Mouse (Mus musculus) kidney, embryonic 14.5 days (tissue): Measurements from ENCODE around the gene Zbtb42. TPM values are rescaled to one million over a fixed set of nuclear protein-coding genes. Genes with fewer than 3 reads are reported as not detected.

Experiments used
- ATAC-seq: fragments of 200-750 bp; cut with Nextera tagmentation; 2 replicates; pipeline ENCODE4 v1.8.0; 2017; ENCODE audit warnings: moderate number of reproducible peaks, mild to moderate bottlenecking, moderate TSS enrichment, moderate library complexity; ENCODE audit not compliant: low FRiP score, low TSS enrichment
- H3K27ac ChIP-seq: fragments of 300-500 bp; sonication (generic); 2 replicates; pipeline ENCODE4 v1.5.1; 2014; ENCODE audit warnings: low read depth, mild to moderate bottlenecking, low read length, moderate library complexity, mixed read lengths
- H3K27me3 ChIP-seq: fragments of 300-500 bp; sonication (generic); 2 replicates; pipeline ENCODE4 v1.6.1; 2014; ENCODE audit warnings: mild to moderate bottlenecking, low read length; ENCODE audit not compliant: control insufficient read depth, insufficient read depth
- H3K36me3 ChIP-seq: fragments of 300-500 bp; sonication (generic); 2 replicates; pipeline ENCODE4 v1.6.1; 2014; ENCODE audit warnings: low read length, mixed read lengths; ENCODE audit not compliant: control insufficient read depth, insufficient read depth
- H3K4me1 ChIP-seq: fragments of 300-500 bp; sonication (generic); 2 replicates; pipeline ENCODE4 v1.6.1; 2014; ENCODE audit warnings: low read length, mixed read lengths; ENCODE audit not compliant: control insufficient read depth, insufficient read depth
- H3K4me2 ChIP-seq: fragments of 300-500 bp; sonication (generic); replicated peaks from 2 replicates; pipeline ENCODE4 v1.6.1; 2014; ENCODE audit warnings: low read depth, mild to moderate bottlenecking, low read length
- H3K4me3 ChIP-seq: fragments of 300-500 bp; sonication (generic); 2 replicates; pipeline ENCODE4 v1.5.1; 2014; ENCODE audit warnings: mild to moderate bottlenecking, low read length
- H3K9ac ChIP-seq: fragments of 300-500 bp; sonication (generic); 2 replicates; pipeline ENCODE4 v1.6.1; 2014; ENCODE audit warnings: low read depth, mild to moderate bottlenecking, low read length, moderate library complexity
- H3K9me3 ChIP-seq: fragments of 300-500 bp; sonication (generic); 2 replicates; pipeline ENCODE4 v1.6.1; 2016; ENCODE audit warnings: low read length; ENCODE audit not compliant: control insufficient read depth
- WGBS: fragments of 180-500 bp; shearing (Covaris S2); extraction: QIAGEN DNeasy Blood & Tissue Kit; methylation state at CpG from one replicate; pipeline ENCODE4 v1.1.7; 2014; 5-methylcytosine and 5-hydroxymethylcytosine counted together
- polyA plus RNA-seq: library from polyadenylated mRNA; unstranded; fragments of >200 nt; fragmentation: Nextera tagmentation; extraction: Ambion mirVana; gene quantifications from 2 replicates; pipeline ENCODE4 v1.2.1, GENCODE M21; 2014

The Zbtb42 gene
- polyA plus RNA-seq, 1 experiment from 2014 or later, result 5.7 TPM

DNA sequence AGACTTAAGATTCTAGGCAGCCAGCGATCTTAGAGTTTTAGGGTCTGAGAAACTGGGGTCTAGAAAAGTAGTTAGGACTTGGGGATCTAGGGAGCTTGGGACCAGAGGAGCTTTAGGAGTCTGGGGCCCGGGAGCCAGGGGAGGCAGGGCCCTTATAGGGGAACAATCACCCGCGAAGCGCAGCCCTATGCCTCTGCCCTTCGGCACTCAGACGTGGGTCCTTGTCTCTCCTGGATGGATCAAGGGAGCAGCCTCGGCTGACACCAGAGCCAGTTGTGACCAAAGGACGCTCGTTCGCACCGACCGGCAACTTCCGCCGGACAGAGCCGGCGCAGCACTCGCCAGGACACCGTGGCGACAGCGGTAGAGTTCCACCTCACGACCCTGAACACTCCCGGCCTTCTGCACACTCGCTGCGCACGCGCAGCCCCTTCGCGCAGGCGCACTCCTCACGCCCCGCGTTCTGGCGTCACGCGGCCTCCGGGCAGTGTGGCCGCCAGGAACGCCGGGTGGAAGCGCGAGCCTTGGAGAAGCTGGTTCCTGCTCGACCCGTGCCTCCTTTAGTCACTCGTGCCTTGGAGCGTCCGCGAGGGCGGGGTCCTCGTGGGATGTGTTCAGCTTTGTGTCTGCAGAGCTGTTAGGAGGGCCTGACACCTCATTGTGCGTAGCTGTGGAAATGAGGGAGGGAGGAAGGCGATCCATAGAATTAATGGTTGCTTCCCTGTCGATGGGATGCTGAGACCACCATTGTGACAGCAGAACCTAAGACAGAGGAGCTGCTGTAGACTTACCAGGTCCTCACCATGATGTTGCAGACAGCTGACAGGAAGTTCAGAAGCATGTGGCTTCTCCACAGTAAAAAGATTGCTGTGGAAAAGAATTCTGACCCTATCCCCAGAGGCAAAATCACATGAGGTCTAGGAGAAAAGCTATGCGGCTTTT is 14.8 kb downstream of the Zbtb42 start:
- Histone ChIP-seq H3K27ac (peak overlapping the region; percentile 79; the same call in 1 of the 2 replicates), H3K27me3 (no peaks in the 10 kb centered on the region), H3K9me3 (no peaks in the 10 kb centered on the region), H3K36me3 (no peaks in the 10 kb centered on the region), H3K4me1 (peaks cover 10% of the 10 kb centered on the region), H3K4me3 (peak overlapping the region; percentile 66), H3K4me2 (peak overlapping the region; percentile 63), H3K9ac (peak overlapping the region; percentile 92)
- peak; percentile 94 for ATAC-seq
- 3% methylated on average over 54 of the region's 54 CpGs for WGBS

DNA sequence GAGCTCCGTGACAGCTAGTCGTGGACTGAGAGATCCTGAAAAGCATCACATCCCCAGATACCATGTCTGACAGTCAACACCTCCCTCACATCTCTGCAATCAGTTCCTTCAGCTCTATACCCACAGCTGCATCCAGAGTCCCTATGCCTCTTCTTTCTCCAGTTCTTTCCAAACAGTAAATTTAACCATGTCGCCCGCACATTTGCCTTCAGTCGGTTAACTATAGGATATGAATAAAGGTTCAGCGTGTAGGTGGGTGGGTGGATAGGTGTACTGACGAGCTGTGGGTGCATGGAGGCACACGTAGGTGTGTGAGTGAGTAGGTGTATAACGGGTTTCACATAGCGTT is 15.5 kb downstream of the Zbtb42 start:
- H3K36me3 ChIP-seq, result no peaks in the 10 kb centered on the region
- H3K27ac ChIP-seq, result no peak overlapping the region
- no peaks in the 10 kb centered on the region for H3K9me3 ChIP-seq
- no peaks in the 10 kb centered on the region for H3K27me3 ChIP-seq
- WGBS, result 83% methylated on average over 10 of the region's 10 CpGs
- H3K4me1 ChIP-seq, result peaks cover 10% of the 10 kb centered on the region
- peak overlapping the region; percentile 92 for H3K9ac ChIP-seq
- peak overlapping the region; percentile 63 for H3K4me2 ChIP-seq
- ATAC-seq, result no peak
- peak overlapping the region; percentile 66; the same call in 1 of the 2 replicates for H3K4me3 ChIP-seq

DNA sequence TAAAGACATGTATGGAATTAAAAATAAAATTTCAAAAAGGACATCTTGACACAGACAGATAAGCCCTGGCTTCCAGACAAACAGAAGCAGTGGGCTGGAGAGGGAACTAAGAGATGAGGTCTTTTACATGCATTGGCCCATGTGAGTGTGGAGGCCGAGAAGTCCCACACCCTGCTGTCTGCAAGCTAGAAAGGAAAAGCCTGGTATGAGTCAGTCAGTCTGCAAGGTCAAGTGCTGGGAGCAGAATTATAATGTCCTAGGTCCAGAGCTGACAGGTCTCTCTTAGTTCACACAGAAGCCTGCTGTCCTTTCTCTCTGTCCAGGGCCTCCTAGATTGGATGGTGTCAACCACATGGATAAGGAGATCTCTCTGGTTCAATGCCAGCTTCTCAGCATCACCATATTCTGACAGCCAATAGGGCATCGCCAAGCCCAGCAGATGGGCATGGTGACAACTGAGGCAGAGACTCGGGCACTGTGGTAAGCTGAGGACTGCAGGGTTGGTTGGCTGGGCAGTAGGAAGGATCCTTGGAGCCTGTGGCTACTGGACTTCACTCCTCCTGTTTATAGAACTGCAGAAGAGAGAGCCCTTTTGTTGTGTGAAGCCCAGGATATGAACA is 18.3 kb downstream of the Zbtb42 start:
- 86% methylated on average over 3 of the region's 3 CpGs for WGBS

DNA sequence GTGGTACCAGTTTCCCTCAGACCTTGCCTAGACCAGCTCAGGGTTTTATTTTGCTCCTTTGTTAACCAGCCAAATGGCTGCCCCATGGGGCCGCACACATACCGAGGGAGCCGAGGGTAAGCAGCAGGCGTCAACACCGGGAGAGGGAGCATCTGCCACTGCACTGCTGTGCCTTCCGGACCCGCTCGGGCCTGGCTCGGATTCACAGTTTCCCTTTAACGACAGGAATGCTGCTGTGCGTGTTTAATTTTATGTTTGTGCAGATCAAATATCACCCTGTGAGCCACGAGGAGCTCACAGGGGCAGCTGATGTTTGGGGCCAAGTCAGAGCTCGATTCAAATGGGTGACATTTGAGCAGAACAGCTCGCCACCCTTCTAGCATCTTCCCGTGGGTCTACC is 21.9 kb downstream of the Zbtb42 start:
- 3% methylated on average over 15 of the region's 15 CpGs for WGBS
- Histone ChIP-seq H3K36me3 (no peaks in the 10 kb centered on the region), H3K27ac (no peak overlapping the region), H3K4me3 (peak overlapping the region; percentile 0; the same call in 1 of the 2 replicates), H3K4me1 (peaks cover 14% of the 10 kb centered on the region; the same call in 1 of the 2 replicates), H3K27me3 (peaks cover 11% of the 10 kb centered on the region; the same call in 1 of the 2 replicates), H3K9ac (peak overlapping the region; percentile 0; the same call in 1 of the 2 replicates), H3K4me2 (peak overlapping the region; percentile 28; the same call in 1 of the 2 replicates), H3K9me3 (no peaks in the 10 kb centered on the region)
- peak; percentile 34; the same call in 1 of the 2 replicates for ATAC-seq

More for the DNA sequence above, 18.3 kb downstream of the Zbtb42 start:
- no peak for ATAC-seq
- Histone ChIP-seq H3K9me3 (no peaks in the 10 kb centered on the region), H3K27ac (no peak overlapping the region), H3K4me3 (no peak overlapping the region), H3K4me1 (peaks cover 21% of the 10 kb centered on the region), H3K36me3 (no peaks in the 10 kb centered on the region), H3K27me3 (peaks cover 11% of the 10 kb centered on the region; the same call in 1 of the 2 replicates), H3K9ac (no peak overlapping the region), H3K4me2 (no peak overlapping the region)

DNA sequence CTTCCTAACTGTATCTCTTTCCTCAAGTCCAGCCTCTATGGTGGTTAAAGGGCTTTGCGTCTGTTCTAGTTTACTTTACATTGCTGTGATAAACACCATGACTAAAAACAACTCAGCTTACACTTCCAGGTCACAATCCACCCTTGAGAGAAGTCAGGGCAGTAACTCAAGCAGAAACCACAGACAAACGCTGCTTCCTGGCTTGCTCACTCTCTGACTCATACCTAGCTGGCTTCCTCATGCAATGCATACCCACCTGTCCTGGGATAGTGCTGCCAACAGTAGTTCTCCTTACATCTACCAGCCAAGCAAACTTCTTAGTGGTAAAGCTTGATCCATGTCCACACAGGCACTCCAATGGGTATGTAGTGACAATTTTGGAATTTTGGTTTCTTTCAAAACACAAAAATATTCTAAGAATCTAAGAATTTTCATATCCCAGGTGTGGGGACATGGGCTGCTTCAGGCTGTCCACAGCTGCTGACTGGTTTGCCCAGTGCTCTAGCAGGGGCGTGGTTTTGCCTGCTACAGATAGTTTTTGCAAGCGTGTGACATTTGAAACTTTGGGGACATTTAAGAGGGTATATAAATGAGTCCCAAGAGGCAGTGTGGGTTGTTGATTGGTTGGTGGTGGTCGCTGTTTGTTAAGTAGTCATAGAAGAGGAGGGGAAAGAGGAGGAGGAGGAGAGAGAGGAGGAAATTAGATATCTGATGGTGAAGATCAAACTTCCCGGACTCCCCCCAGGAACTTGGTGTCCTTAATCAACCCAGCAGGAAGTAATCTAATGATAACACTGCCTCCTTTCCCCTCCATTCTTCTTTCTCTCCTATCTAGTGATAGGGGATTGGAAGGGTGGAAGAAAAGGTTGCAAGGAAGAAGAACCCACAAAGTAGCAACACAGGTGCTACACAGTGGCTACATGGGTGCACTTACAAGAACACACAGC is 24.0 kb downstream of the Zbtb42 start:
- peaks cover 14% of the 10 kb centered on the region; the same call in 1 of the 2 replicates for H3K4me1 ChIP-seq
- no peak for ATAC-seq
- 38% methylated on average over 6 of the region's 6 CpGs for WGBS
- no peak overlapping the region for H3K4me2 ChIP-seq
- H3K4me3 ChIP-seq, result no peak overlapping the region
- no peak overlapping the region for H3K9ac ChIP-seq
- H3K27ac ChIP-seq, result no peak overlapping the region
- peaks cover 11% of the 10 kb centered on the region; the same call in 1 of the 2 replicates for H3K27me3 ChIP-seq
- H3K9me3 ChIP-seq, result no peaks in the 10 kb centered on the region
- no peaks in the 10 kb centered on the region for H3K36me3 ChIP-seq

DNA sequence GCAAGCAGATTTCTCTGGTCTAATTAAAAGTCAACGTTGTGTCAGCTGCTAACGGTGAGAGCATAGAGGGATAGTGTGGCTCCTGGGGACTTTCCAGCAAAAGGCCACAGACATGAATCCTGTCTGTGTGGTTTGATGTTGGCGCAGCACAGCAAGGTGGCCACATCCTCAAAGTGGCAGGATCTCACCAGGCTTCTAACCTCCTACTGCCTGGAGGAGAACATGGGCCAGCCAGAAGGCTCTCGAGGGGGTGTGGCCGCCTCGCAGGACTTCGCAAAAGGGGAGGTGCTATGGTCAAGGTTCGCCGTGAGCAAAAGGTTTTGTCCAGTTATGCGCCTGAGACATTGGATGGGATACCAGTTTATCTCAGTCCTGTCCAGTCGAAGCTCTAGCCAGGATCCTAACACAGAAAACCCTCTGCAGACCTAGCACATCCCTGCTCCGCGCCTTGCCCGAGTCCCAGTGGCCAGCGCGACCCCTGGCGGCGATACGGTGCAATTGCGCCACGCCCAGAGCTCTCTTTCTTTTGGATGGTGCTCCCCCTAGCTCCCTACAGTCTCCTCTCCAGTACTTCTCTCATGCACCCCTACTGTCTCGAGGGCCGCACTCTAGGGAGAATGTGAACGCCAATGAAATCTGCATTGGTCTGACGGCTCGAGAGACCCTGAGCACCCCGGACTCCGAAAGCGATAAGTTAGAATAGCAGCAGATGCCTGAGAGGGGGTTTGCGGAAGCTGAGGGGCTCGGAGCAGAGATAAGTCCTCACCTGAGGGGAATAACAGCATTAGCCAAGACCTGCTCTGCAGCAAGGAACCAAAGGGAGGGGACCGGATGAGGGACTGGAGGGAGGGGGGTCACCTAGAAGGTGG is 28.3 kb downstream of the Zbtb42 start:
- WGBS, result 15% methylated on average over 32 of the region's 32 CpGs
- peak overlapping the region; percentile 21 for H3K4me2 ChIP-seq
- peaks cover 5% of the 10 kb centered on the region for H3K27me3 ChIP-seq
- H3K4me1 ChIP-seq, result 0 out of 2 replicates have a peak, but pooled peaks cover 3% of the 10 kb centered on the region
- H3K4me3 ChIP-seq, result 0 out of 2 replicates have a peak overlapping the region, but pooled peaks have one; percentile 11
- no peaks in the 10 kb centered on the region for H3K9me3 ChIP-seq
- H3K36me3 ChIP-seq, result no peaks in the 10 kb centered on the region
- no peak overlapping the region for H3K9ac ChIP-seq
- ATAC-seq, result peak; percentile 85
- no peak overlapping the region for H3K27ac ChIP-seq

DNA sequence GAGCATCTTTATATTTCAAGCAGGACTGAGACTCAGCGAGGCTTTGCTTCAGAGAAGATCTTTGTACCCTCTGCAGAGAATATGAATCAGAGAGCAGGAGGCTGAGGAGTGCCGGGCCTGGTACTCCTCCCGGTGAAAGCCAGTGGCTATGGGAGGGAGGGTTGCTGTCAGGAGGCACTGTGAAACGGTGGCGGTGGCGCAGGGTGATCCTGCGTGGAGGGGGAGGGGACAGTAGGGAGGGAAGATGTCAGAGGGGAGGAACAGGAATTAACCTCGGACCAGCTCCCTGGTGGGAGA is 28.9 kb downstream of the Zbtb42 start:
- Histone ChIP-seq H3K9ac (no peak overlapping the region), H3K4me2 (no peak overlapping the region), H3K27ac (no peak overlapping the region), H3K4me3 (no peak overlapping the region), H3K4me1 (no peaks in the 10 kb centered on the region), H3K27me3 (peaks cover 5% of the 10 kb centered on the region), H3K9me3 (no peaks in the 10 kb centered on the region), H3K36me3 (no peaks in the 10 kb centered on the region)
- ATAC-seq, result no peak; the same call in 1 of the 2 replicates
- 30% methylated on average over 8 of the region's 8 CpGs for WGBS

DNA sequence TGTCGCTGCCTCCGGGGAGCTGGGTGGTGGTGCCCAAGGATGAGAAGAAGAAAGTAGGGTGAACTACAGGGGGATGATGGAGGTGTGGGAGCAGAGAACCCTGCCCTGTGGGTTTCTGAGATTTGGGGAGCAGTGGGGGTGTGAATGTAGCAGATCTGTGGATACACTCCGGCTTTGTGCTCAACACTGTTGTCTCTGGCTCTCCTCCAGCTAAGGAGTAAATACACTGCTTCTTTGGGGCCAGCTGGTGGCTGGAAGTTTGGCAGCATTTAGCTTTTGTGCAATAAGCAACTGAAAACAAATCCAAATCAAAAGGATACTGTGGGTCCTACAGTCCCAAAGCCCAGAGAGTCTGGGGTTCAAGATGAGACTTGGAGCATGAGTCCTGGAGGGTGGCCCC is 35.4 kb downstream of the Zbtb42 start:
- no peak overlapping the region for H3K4me2 ChIP-seq
- WGBS, result 69% methylated on average over 3 of the region's 3 CpGs

More for the DNA sequence above, 35.4 kb downstream of the Zbtb42 start:
- Histone ChIP-seq H3K4me1 (no peaks in the 10 kb centered on the region), H3K36me3 (no peaks in the 10 kb centered on the region; the same call in 1 of the 2 replicates), H3K9me3 (no peaks in the 10 kb centered on the region), H3K9ac (no peak overlapping the region), H3K27ac (no peak overlapping the region), H3K27me3 (peaks cover 4% of the 10 kb centered on the region; the same call in 1 of the 2 replicates), H3K4me3 (no peak overlapping the region)
- ATAC-seq, result no peak
